Mouse (Mus musculus) cerebellum, postnatal 10 days (tissue): ENCODE measurements around the gene Selenos.

Experiments
- DNase-seq, 2 experiments: peaks; one replicate each; pipeline ENCODE4 v3.0.0; 2021; ENCODE audit warnings: mixed read lengths in 2 of 2

Gene Selenos

DNA sequence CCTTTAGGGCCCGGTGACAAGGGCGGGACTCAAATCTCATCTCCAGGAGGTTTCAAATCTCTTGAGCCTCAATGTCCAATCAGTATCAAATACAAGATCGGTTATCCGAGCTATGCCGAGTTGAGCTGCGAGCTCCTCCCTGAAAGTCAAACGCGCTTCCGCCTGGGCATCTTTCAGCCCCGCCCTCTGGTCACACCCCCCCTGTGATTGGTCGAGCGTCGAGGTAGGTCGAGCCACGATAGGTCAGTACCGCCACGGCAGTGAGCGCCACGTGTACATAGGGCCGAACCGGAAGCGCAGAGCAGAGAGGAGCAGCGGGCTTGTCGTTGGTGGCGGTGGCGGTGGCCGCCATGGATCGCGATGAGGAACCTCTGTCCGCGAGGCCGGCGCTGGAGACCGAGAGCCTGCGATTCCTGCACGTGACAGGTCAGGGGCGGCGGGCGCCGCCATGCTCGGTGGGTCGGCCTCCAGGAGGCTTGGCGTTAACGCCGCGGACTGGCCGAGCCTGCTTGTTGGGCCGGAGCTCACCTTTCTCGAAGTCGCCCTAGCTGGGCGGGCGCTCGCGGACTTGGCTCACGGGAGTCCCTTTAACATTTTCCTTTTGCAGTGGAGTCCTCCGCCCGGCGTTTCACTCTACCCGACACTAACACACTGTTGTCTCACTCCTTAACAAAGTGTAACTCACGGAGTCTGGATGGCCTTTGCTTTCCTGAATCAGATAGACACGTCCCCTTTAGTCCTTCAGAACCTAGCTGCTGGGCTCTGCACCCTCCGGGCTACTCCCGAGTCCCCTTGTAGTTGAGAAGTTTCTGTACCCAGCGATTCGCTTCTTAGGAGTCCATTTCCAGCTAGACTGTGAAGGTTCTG lies at the start of gene Selenos:
Selenos (plus strand) TSS at position 286 of the 867 bp plus-strand sequence.
- peak; percentile 97 to 98 for DNase-seq

DNA sequence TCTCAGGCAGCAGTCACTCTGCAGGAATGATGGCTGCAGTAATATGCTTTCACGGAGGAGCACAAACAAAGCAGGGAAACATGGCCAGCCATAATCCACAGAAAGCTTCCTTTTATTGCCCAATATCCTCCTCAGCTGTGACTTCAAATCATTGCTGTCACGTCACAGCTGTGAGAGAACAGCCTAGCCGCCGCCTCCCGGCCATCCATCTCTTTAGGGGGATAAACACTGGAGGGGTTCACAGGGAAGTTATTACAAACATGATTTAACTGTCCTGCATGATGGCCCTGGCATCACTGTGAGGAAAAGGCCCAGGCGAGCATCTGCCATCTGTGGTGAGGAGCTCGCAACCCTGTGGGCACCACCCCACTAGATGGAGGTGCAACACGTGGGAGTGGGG lies 42.6 kb upstream of the Selenos start:
- no peak for DNase-seq

DNA sequence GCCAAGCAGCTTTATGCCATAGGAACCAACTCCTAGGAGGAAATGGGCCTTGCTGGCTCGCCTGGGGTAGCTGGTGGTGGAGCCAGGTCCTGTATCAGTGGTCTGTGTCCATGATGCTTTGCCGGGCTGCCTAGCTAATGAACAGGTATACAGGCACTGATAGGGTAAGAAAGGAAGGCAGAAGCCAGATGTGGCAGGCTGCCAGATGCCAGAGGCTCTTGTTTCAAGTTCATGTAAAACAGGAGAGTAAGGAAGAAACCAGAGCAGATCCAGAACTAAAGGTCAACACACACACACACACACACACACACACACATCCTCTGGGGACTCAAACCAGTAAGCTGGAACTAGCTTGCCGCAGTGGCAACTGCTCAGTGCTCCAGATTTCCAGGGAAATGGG lies 41.2 kb upstream of the Selenos start:
- DNase-seq, result peak in 1 of 2 experiments; percentile 38

DNA sequence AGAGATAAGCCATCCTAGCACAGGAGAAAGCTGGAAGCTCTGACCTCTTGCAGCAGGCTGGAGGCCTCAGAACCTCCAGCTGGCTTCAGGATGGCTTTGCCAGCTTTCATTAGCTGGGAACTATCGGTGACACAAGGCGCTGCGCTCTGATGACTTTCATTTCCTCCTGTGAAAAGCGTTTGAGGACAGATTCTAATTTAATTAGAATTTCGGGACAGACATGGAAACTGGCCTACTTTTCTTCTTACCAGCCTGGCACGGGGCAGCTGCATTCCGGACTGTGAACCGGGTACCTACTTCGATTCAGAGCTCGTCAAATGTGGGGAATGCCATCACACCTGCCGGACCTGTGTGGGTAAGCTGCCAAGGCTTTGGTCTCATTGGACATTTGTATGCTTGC lies 40.7 kb upstream of the Selenos start:
- peak; percentile 62 to 69 for DNase-seq

DNA sequence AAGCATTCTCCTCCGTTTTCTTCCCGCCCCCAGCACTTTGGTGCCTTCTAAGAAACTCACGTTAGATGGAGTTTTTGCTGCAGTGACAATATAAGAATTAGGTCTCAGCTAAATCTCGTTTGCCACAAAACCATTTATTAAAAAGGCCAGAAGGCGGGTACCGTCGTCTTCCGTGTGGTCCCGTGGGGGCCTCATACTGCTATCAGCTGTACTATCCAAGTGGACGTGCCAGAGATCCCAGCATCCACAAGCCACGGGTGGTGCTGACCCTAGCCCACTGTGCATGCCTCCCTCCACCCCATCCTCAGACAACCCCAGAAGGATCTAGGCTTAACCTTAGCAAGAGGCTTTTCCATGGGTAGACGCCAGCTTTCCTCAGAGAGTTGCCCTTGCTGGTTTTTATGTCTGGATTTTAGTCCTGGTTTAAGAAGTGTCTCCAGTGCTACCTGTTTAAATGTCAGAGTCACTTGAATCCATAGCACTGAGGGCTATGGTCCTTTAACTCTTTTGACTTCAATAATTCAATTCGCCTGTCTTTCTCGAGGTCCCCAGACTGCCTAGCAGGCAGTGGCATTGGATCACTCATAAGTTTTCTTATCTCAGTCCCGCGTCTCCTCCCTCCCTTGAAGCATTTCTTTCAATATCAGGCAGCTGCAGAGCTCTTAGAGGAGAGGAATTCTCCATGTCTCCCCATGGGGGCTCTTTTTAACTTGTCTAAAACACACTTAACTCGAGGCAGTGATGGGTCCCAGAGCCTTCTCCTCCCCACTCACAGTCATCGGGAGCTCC lies 39.2 kb upstream of the Selenos start:
- no peak for DNase-seq

DNA sequence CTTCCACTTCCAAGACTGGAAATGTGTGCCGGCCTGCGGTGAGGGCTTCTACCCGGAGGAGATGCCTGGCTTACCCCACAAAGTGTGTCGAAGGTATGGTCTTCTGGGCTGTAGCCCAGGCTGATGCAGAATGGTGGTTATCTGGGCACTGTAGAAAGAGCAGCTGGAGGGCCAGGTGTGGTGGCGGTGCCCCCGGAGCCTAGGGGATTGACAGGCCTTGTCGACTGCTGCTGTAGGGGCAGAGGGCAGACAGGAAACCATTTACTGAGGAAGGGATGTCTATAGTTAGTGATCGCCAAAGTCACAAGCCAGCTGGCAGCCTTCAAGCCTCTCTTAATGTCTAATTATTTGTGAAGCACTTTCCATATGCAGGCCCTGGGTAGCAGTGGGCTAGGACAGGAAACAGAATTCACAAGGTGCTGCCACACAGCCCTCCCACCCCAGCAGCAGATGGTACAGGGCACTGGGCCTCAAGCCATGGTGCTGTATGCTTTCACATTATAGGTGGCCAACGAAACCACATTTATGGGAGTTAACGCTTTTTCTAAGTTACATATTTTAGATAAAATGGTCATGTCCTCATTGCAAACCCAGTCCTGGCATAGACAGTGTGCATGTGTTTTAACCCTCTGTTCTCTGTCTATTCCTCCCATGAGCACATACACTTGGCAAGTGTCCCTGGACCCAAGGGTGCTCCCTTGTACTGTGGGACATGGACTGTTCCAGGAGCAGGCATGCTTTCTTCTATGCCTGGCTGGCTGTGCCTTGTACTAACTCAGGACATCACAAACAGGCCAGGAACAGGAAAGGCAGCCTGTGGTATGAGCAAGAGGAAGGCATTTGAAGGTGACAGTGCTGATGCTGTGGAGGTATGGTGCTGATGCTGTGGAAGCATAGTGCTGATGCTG lies 35.6 kb upstream of the Selenos start, which contains the start of gene Gm45213:
Gm45213 (plus strand) TSS at position 51 of the 908 bp plus-strand sequence.
- peak; percentile 71 to 77 for DNase-seq

DNA sequence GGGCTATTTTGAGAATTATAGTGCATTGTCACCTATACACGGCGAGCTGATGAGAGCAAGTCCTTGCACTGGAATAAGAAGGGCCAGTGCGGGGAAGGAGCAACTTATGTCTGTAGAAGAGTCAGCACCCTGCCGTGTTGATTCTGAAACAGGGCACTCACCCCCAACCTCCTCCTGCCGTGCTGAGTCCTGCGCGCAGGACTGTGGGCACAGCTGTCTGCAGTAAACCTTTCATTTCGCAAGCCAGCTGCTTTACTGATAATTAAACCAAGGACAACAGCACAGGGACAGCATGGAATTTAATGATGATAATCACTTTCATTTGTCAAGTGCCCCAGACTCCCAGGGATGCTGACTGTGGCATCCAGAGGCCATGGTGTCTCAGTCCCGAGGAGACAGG lies 34.8 kb upstream of the Selenos start:
- peak in 1 of 2 experiments; percentile 13 for DNase-seq

DNA sequence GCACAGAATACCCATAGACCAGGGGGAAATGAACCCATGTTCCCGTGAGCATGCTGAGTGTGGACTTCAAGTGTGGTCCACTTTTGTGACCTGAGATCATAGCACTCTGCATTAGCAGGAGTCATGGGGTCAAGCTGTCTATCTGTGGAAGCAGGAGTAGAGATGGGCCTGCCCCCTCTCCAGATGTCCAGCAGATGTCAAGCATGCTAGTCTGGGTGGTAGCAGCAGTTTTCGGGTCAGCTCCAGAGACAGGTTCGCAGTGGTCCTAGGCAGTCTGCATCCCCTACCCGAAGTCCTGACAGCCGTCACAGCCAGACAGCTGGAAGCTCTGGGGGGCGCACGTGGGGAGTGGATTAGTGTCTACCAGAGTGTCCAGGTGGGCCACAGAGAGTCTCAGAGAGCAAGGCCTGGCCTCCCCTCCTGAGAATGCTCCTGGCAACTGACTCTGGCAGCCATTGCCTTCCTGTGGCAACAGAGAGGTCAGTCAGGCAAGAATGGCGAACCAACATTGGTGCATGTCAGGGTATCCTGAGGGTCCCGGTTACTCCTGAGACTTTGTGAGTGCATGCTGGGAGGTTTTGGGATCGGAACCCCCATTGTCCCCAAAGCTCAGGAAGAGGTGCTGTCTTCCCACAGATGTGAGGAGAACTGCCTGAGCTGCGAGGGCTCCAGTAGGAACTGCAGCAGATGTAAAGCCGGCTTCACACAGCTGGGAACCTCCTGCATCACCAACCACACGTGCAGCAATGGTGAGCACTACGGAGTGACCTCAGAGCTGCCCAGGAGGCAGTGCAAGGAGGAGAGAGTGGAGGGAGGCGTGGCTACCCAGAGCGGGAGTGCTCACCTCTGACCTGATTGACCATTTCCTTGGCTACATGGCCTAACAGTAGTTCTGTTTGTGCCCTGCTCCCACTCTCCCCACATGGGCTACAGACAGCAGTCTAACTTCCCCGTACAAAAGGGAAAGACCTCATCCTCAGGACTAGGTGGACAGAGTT lies 32.2 kb upstream of the Selenos start:
- peak in 1 of 2 experiments; percentile 13 for DNase-seq

DNA sequence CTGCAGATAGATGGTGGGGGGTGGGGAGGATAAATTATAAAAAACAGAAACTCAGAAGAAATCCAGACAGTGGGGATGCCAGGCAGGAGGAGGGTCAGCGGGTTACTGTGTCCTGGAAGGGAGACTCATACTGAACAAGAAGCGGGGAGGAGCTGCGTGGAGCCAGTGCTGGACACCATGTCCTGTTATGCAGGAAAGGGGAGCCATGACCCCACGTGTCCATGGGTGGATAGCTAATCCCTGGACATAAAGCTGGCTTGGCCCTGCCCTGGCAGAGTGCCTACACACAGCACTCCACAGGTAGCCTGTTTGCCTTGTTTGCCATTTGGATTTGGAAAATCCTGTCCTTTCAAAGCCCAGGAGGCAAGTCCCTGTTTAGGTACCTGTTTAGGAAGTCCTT lies 31.5 kb upstream of the Selenos start:
- peak in 1 of 2 experiments; percentile 5 for DNase-seq

DNA sequence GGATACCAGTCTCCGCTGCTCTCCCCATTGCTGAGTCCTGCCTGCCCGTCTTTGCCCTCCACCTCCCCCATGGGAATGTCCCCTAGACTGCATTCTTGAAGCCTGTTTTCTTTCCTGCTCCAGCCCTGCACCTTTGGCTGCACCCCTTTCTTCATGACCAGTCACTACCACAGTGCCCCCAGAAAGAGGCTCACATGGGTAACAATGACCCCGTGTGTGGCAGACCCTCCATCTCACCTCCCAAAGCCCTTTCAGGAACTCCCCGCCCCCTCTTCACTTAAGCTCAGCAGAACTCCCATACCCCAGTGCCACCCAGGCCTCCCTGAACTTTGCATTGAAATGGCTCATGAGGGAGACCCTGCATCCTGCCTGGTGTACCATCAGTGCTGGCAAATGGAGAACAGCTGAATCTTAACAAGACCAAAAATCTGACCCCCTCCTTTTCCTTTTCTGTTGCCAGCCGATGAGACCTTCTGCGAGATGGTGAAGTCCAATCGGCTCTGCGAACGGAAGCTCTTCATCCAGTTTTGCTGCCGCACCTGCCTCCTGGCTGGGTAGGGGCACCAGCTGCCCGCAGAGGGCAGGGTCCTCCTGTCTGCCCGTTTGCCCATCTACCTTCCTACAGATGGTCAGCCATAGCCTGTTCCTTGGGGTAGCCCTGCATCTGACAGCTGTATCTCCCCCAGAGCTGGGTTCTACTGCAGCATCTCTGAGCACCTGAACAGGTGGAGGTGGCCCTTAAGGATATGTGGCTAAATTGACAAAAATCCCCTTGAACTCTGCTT lies 30.8 kb upstream of the Selenos start:
- peak in 1 of 2 experiments; percentile 4 for DNase-seq

DNA sequence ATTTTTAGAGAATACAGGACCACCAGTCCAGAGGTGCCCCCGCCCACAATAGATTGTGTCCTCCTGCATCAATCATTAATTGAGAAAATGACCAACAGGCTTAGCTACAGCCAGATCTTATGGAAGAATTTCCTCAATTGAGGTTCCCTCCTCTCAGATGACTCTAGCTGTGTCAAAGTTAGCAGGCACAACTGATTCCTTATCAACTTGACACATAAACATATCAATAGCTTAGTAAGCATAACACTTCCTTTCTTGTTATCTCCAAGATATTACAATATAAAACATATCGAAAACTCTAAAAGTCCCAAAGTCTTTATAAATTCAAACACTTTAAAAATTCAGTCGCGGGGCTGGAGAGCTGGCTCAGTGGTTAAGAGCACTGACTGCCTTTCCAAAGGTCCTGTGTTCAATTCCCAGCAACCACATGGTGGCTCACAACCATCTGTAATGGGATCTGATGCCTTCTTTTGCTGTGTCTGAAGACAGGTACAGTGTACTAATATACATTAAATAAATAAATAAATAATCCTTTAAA lies 25.4 kb upstream of the Selenos start:
- no peak for DNase-seq

DNA sequence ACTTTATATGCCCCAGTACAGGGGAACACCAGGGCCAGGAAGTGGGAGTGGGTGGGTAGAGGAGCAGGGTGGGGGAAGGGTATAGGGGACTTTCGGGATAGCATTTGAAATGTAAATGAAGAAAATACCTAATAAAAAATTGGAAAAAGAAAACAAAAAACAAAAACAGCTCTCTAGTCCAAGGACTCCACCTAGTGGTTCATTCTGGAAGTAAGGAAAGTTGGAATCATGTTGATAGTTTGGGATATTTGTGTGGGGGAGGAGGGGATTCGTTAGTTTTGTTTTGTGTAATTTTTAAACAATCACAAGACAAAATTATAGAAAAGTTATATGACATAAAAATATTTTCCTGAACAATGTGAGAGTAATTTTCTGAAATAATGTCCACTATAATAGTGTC lies 24.1 kb upstream of the Selenos start:
- peak; percentile 40 to 83 for DNase-seq

DNA sequence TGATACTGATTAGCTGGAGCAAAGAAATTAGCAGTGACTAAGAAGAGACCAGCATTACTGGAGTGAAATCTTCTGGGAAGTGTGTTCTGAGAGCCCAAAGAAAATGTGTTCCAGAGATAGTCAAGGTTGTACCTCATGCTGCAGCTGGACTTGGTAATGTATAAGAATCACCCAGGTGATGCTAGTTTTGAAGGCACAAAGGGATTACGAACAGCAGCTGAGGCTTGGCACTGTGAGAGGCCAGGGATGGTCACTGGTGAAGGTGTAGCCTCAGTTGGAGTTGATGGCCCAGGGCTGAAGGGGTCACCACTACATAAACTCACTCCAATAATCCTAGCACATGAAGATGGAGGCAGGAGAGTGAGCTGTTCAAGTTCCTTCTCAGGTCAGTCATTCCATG lies 20.7 kb upstream of the Selenos start, which contains the start of gene Snrpa1:
Snrpa1 (plus strand) TSS at position 301 of the 400 bp plus-strand sequence.
- DNase-seq, result no peak

DNA sequence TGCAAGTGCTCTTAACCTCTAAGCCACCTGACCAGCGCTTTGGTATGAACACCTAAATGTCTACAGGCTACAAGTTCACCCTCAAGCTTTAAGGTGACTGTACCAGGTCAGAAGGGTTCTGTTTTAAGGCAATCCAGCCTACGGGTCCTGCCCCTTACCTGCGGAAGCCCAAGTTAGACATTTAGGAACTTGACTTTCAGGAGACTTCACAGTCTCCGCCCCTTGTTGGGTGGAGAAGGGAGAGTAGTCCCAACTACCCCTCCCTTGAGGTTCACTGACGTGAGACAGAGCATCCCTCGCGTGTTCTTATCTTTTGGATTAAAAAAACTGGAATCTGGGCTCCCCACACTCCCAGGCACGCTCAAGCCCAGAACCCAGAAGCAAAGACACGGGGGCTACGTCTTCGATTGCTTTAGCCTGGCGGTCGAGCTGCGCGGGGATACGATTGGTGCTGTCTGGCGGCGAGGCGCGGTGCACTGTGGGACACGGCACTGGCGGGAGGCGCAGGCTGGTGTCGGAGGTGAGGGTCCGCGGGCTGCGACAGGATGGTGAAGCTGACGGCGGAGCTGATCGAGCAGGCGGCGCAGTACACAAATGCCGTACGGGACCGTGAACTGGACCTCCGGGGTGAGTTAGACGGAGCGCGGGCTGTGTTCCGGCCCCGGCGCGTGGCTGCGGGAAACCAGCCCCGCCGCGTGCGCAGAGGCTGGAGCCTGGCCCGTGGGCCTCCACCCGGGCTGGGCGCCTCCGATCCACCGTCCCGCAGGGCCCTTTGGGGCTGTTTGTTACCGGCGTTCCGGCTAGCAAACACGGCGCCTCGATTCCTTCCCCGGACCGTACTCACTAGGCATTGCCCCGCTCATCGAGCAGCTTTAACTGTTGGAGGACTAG lies 19.1 kb upstream of the Selenos start:
- peak; percentile 91 to 95 for DNase-seq

DNA sequence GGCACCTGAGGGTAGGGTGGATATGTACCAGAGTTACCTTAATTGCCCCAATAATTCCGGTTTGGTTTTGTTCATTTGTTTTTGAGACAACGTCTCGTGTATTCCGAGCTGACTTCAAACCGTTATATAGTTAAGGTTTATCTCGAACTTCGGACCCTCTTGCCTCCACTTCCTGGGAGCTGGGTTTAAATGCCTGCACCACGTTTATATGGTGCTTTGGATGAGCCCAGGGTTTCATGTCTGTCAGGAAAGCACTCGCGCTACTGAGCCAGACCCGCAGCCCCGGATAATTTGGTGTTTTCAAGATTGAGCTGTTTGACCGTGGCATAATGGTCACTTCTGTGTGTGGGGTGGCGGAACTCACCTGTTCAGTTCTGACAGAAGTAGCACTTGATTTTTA lies 18.4 kb upstream of the Selenos start:
- DNase-seq, result no peak

DNA sequence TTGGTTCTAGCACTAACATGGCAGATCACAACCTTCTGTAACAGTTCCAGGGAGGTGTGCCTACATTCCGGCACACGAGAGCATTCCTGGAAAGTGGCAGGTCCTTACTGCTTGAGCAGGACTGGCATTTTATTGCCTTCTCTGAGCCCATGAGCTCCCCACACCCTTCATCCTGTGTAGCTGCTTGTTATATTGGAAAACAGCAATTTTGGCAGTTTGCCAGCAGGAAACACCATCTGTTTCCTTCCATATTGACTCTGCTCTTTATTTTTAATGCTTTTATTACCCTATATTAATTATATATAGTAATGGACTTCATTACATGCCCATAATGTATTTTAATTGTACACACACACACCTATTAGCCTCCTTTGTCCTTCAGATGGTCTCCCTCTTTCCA lies 3.0 kb upstream of the Selenos start:
- DNase-seq, result peak; percentile 46 to 61

DNA sequence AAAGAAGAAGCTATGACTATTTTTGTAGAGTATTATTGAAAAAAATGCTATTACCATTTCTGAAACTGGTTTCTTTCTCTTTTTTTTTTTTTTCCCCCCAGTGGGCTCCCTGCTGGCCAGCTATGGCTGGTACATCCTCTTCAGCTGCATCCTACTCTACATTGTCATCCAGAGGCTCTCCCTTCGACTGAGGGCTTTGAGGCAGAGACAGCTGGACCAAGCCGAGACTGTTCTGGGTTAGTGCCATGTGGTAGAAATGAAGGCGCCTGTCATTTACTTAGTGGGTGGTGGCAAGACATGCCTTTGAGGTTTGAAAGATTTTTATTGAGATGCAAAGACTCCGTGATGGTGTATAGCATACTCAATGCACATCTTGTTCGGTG lies 773 bp downstream of the Selenos start:
- DNase-seq, result peak; percentile 34

DNA sequence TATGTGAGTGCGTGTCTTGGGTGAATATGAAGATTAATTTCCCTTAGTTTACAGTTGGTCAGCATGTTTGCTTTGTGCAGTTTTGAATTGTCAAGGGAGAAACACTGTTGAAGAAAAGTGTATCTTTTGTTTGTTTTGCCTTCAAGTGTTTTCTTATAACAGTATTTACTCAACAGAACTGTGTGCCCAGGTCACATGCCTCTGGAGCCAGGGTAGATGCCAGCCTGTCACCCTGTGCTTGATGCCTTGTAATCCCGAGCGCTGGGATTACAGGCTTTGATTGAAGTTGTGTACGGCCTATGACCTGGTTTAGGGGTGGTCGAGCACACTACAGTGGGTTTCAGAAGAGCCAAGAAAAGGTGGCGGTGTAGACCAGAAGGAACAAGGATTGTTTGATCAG lies 4.3 kb downstream of the Selenos start:
- no peak for DNase-seq

DNA sequence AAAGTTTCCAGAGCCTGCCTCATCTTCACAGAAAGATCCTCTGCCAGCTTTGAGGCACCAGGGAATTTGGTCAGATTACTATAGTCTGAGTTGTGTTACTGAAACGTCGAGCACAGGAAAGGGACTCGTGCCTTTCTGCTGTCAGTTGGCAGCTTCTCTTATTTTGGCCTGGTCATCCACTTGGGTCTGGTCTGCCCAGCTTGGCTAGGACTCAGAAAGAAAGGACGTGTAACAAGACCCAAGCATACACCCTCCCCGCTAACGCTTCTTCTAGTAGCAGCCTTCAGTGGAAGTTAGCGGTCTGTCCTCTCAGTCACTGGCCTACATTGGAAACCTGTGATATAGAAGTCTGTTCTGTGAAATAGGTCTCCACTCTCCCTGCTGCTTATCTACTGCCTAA lies 5.1 kb downstream of the Selenos start:
- DNase-seq, result no peak
